Mouse (Mus musculus) A20 (cell line): ENCODE data around the gene Anxa1.

Experiments used
- DNase-seq: peaks from one replicate; pipeline ENCODE4 v3.0.0-alpha.2; 2011; ENCODE audit warnings: low read depth, low spot score

Gene Anxa1

DNA sequence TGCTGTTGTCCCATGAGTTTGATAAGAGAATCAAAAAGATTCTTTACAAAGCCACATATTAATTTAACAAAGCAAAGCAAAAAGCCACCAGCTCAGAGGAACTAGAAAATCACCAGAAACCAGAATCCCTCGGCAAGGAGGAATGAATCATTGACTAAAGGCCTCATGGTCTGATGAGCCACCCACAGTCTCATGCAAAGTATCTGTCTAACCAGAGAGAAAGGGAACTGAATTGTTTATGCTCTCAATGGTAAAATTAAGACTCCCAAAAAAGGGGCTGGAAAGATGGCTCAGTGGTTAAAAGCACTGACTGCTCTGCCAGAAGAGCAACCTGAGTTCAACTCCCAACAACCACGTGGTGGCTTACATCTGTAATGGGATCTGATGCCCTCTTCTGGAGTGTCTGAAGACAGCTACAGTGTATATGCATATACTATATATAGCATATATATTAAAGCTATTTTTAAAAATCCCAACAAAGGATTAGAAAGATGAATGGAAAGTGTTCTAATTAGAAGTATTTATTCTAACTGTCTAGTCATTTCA is 9.5 kb downstream of the Anxa1 start:
- no peak for DNase-seq

DNA sequence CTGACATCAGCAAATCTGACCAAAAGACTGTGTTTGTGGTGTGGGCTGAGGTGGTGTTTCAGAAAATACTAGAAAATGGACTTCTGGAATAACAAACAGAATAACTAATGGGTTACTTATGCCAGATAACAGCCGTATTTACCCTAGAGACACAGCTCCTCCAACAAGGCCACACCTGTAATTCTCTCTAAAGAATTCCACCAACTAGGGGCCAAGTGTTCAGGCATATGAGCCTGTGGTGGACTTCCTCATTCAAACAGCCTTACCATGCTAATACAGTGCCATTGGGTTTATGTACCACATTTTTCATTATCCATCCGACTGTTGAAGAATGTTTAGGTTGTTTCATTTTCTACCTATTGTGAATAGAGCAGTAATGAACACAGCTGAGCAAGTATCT is 20.6 kb downstream of the Anxa1 start:
- no peak for DNase-seq

DNA sequence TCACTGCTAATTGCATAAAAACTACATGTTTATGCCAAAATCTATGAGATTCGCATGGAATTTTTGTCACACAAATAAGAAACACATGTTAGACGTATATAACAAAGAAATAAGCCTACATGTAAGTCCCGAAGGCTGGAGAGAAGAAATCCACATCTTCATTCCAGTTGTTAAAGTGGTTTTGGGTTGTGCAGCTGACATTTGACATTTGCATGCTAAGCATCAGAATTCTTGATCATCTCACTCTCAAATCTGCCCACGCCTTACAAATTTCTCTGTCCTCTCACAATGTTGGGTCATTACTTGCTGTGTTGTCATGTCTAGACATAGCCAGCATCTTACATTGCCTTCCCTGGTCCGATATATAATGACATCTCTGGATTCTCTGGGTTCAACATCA is 24.2 kb downstream of the Anxa1 start:
- DNase-seq, result no peak

DNA sequence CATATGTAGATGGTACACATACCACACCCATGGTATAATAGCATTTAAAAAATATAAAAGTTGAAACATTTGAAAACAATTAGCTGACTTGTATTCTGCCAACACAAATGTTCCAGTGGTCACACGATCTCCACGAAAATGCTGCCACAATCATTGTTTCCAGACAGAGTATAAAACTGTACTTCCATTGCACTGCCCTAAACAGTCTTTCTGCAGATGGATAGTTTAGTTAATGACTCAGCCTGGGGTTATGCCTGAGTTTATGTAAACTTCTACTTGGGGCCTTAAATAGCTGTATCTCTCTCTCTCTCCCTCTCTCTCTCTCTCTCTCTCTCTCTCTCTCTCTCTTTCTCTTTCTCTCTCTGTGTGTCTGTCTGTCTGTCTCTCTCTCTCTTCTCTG is 24.7 kb downstream of the Anxa1 start:
- no peak for DNase-seq

DNA sequence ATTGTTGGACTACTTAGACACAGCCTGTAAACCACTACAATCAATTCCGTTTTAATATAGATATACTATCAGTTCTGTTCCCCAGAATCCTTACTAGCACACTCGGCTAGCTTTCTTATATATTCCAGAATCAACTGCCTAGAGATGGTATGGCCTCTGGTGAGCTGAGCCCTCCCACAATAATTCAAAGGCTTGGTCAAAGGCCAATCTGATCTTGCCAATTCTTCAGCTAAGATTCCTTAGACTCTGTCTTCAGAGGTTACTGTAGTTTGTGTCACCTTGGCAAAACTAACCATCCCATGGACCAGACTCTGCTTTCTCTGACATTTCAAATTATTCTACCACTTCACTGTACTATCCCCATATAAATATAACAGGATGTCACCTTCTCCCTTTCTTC is 25.4 kb downstream of the Anxa1 start:
- no peak for DNase-seq

DNA sequence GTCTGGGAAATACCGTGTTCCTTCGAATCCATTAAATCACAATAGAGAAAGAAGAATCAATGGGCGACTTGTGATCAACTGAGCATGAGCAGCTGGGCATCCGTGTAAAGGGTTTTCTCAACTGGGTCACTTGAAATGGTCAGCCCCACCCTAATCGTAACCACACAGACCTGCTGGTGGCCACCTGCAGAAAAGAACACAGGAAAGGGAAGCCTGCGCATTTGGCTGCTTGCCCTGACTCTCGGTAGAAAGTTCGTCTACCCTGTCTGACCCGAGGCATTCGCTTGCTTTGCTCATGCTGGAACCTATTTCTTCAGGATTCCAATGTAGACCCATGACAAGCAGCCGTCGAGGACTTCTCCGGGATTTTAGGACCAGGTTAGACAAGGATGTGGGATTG is 25.8 kb downstream of the Anxa1 start:
- no peak for DNase-seq

DNA sequence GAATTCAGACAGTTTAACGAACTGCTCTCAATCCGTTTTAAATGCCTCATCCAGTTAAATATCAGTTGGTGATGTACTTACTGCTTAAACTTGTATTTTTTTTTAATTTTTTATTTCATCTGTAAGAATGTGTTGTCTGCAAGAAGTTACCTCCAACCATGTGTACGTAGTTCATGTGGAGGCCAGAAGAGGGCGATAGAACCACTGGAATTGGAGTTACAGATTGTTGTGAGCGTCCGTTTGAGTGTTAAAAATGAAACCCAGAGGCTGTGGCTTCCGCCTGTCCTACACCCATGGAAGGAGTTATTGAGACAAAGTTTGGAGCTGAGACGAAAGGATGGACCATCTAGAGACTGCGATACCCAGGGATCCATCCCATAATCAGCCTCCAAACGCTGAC is 27.5 kb downstream of the Anxa1 start:
- no peak for DNase-seq

DNA sequence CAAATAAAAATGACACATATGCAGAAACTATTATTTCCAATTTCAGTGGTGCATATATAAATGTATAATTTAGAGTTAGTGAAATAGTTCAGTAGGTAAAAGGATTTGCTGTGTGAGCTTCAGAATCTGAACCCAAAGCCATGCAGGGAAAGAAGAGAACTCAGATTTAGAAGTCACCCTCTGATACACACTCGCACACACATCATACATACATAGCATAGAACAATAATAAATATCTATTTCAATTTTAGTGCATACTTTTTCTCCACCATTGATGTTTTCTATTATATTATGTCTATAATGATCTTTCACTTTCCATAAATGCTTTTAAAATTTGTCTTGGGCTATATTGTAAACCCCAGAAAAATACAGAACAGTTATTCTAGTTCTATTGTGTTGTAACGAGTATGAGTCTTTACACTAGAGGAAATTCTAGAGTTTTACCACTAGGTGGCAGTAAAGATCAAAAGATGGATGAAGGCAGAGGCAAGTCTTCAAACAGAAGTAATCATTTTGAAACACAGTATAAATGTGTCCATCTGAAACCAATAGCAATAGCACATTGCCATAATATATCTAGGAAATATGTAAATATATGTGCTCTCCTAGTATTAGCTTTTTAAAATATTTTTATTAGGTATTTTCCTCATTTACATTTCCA is 28.7 kb downstream of the Anxa1 start:
- peak; percentile 29 for DNase-seq

DNA sequence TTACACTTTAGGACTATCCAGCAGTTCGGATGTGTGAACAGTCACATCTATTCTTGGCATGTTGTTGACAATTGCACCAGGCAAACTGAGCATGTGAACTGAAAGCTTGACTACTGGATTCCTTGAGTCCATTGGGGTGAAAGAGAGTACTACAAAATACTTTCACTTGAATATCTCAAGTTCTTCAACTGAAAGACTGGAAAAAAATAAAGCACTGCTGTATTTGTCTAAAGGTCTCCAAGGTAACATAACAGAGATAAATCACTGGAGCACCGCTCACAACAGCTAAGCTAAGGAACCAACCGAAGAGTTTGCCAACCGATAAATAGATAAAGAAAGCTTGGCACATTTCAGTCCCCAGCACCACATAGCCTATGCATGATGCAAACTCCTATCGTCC is 32.1 kb downstream of the Anxa1 start:
- DNase-seq, result no peak

DNA sequence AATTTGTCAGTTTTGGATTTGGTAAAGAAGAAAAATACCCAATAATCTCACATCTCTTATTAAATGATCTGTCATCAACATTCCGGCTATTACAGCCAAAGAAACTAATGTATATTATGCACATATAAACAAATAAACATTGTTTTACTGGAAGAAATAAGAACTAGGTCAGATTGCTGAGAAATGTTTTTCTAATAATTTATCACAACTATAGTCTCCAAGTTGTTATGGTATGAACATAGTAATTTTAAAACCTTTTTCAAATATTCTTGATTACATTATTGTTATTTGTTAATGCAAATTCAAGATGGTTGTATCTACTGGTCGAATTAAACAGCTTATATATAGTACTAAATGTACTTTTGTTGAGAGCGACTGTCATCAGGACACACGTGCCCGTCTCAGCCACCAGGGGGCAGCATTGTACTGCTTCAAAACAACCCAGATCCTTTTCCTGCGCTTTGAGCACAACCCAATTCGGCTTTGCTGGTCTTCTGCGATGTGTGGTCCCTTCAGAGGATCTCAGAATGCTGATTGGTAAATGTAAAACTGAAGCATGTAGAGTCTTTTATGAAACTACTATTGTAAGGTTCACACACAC is 45.3 kb downstream of the Anxa1 start:
- peak; percentile 50 for DNase-seq

DNA sequence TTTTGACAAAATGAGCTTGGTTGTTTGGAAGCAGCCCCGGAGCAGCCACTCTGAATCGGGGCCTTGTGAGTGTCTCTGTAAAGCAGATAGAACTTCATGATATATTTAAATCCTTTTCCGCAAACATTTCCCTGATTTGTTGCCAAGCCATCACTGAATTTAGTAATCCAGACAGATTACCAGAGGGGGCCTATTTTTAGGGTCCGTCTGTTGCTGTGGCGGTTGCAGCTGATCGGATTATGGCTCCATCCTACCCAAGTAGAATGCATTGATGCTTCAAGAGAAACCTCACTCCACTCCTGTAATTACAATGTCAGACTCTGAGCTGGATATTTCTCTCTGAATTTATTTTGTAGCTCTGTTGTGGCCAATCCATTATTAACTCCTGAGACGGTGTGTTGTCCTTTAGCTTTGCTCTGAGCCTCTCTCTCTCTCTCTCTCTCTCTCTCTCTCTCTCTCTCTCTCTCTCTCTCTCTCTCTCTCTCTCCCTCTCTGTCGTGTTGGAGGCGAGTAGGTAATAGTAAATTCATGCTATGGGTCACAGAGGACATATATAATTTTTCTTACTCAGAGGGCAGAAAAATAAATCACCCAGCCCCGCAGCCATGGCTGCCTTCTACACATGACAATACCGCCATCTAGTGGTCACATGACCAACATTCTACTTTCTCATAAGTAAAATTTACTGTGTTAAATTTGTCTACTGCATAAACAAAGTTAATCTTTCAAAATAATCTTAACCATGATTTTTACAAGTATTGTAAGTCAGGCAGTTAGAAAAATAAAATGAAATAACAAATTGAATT is 46.0 kb downstream of the Anxa1 start:
- DNase-seq, result peak; percentile 31

DNA sequence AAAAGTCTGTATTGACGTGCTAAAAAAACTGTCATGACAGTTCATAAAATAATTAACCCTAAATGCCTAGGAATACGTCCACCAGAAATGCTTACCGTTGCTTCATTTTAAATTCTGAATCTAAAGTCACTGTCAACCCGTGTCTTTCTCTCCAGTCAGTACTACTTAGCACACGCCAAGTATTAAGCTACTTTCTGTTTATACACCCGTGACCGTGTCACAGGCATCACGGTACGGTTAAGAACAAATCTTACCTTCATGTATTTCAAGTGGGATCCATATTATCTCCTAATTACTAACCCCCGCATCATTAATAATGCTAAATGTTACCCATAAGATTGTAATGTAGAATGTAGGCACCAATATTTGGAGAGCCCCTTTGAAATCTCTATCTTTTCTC is 46.7 kb downstream of the Anxa1 start:
- DNase-seq, result no peak
